Mouse (Mus musculus) adipocyte (in vitro differentiated cells): ENCODE measurements around the gene Mstn.

ENCODE experiments used
- DNase-seq: peaks from one replicate; pipeline ENCODE4 v3.0.0-alpha.2; 2016; ENCODE audit warnings: low spot score

Gene Mstn

DNA sequence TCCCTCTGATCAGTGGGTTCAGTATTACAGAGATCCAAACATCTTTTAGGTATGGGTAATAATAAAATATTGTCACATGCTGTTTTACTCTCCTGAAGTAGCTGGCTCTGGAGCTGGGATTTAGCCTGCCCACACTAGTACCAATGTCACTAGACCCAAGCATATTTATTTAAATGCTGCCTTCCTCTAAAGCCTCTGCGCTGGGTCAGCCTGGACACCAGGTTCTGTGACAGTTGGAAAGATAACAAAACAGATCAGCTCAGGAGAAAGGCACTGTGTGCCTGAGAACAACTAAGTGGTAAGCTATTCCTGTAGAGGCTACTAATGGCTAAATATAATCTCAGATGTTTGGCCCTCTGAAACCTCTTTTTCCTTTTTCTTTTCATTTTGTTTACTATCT is 49.1 kb downstream of the Mstn start:
- no peak for DNase-seq
